Mouse (Mus musculus) layer of hippocampus, postnatal 25 days (tissue): ENCODE data around the gene Prcd. TPM values are rescaled to one million over a fixed set of nuclear protein-coding genes. Genes with fewer than 3 reads are reported as not detected.
"Not testable (repeated sequence)": the region's sequence is repeated elsewhere in the genome, so short reads cannot be mapped to it uniquely, and the experiment has no call there.

Experiments
- DNase-seq, 2 experiments: peaks; one replicate each; pipeline ENCODE4 v3.0.0; 2022; ENCODE audit warnings: mixed read lengths in 2 of 2, low spot score in 1 of 2; ENCODE audit errors: extremely low spot score in 1 of 2
- total RNA-seq, 2 experiments: library from RNA; stranded (reverse); gene quantifications; 2 replicates each; pipeline ENCODE4 v1.2.3; 2021

The Prcd gene
- total RNA-seq, 2 experiments from 2014 or later = 6.4 to 7.0 TPM

DNA sequence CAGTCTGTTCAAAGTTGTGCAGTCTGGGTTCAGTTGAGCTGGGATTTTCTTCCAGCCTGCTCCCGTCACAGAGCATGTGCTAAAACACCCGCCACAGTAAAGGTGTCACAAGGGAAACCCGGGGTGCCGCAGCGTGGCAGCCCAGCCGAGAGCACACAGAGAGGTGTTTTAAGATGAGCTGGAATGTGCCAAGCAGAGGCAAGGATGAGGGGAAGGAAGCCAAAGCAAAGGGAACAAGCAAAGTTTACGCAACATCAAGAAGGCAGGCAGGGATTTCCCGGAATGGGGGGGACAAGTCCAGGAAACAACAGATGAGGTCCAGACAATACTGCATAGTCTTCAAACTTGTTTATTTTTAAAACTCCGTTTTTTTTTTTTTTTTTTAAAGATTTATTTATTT, 13.2 kb downstream of the Prcd start:
- DNase-seq = no peak

DNA sequence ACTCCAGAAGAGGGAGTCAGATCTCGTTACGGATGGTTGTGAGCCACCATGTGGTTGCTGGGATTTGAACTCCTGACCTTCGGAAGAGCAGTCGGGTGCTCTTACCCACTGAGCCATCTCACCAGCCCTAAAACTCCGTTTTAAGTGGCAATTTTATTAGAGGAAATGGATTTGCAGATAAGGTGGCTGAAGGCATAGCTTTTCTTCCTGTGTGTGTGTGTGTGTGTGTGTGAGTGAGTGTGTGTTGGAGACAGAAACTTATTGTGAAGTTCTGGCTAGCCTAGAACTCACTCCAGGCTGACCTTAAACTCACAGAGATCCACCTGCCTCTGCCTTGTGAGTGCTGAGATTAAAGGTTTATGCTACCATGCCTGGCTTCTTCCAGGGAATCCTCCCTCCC, 13.7 kb downstream of the Prcd start:
- DNase-seq = not testable (repeated sequence)

DNA sequence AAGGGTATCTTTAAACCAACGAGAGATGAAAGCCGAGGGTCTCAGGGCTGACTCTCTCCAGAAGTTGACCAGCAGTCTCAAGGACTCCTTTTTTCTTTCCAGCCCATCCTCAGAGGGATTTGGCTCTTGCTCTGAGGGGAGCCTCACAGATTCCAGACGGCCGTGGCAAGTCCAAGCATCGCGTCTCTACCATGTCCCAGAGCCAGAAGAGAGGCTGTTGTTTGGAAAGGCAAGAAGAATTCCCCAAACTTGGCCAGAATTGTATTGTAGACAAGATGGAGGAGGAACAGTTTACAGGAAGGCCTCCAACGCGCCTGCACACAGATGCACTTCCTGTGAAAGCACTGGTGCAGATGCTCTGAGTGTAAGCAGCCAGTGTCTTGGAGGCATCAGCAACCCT, 14.6 kb downstream of the Prcd start:
- DNase-seq = no peak

DNA sequence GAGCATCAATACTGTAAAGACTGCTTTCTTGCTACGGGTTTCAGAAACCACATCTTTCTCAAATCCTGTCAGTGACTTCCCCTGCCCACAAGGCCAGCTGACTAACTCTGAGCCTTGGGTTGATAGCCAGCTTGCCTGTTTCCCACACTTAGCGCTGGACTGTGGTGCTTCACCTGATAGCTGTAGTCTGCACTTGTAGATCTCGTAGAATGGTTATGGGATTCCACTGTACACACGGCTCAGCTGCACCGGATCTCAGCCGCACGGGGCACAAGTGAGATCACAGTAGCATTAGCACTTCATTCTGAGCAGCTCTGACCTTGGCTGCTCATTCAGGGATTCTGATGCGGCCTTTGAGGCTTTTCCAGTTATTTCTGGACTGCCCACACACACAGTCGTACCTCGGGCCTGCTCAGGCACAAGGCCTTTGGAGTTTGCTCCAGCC, 15.1 kb downstream of the Prcd start:
- no peak for DNase-seq

DNA sequence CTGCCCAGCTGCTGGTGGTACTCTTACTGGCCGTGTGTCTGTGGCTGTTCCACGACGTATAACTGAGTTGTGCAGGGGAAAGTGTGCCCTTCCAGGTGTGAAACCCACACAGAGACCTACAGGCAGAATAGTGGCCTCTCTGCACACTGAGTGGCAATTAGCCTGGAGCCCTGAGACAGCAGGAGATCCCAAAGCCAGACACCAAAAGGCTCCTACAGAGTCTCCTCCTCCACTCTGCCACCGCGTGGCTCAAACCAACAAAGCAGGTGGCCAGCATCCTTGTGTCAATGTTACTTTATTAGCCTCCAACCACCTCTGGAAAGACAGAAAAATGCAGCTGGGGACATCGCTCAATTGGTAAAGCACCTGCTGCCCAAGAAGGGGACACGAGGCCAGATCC, 15.5 kb downstream of the Prcd start:
- DNase-seq = no peak

DNA sequence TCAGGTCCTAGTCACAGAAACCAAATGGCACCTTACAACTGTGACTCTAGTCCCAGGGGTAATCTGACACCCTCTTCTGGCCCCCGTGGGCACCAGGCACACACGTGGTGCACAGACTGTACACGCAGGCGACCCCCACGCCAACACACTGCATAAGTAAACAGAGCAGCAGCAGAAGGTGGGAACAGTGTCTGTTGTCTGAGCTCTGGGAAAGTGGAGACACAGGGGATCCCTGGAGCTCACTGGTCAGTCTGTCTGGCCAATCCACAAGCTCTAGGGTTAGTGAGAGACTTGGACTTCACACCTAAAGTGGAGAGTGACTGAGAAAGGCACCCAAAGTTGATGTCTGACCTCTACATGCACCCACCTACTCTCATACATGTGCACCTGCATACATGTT, 16.0 kb downstream of the Prcd start:
- DNase-seq = no peak

DNA sequence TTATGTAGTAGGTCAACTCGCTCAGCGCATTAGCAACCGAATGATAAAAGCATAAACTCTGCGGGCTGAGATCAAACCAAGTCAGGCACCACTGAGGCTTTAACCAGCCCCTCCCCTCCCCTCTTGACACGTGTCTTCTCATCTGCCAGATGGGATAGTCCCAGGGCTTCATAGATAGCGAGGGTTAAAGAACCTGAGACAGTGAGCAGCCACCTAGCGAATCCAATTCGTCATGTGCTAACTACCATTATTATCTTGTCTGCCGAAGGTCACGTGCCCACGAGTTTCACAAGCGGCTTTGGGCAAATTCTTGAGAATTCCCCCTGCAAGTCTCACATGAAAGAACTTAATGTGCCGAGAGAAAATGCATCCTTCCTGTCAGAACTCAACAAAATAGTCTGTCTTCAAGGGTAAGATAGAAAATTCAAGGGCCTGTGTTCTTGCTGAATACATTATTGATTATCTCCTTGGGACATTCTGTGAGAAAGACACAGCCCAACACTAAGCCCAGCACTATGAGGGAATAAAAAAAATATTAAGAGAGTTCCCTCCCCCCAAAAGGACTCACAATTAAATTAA, 16.5 kb downstream of the Prcd start:
- DNase-seq = no peak

DNA sequence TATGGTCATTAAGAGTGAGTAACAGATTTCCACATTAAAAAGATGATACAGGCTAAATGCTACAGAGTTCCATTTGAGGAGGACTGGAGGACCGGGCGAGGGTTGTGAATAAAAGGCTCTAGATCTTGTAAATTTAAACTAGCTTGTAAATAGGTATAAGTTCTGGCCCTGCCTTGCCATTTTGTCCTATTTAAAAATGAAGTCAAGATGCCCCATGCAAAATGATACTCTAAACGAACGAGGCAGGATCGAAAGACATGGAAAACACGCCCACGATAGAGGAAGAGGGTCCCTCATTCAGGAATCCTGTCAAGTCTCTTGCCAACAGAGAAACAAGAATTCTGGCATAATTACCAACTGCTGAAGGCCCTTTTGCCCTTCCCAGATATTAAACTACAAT, 17.1 kb downstream of the Prcd start:
- no peak for DNase-seq

DNA sequence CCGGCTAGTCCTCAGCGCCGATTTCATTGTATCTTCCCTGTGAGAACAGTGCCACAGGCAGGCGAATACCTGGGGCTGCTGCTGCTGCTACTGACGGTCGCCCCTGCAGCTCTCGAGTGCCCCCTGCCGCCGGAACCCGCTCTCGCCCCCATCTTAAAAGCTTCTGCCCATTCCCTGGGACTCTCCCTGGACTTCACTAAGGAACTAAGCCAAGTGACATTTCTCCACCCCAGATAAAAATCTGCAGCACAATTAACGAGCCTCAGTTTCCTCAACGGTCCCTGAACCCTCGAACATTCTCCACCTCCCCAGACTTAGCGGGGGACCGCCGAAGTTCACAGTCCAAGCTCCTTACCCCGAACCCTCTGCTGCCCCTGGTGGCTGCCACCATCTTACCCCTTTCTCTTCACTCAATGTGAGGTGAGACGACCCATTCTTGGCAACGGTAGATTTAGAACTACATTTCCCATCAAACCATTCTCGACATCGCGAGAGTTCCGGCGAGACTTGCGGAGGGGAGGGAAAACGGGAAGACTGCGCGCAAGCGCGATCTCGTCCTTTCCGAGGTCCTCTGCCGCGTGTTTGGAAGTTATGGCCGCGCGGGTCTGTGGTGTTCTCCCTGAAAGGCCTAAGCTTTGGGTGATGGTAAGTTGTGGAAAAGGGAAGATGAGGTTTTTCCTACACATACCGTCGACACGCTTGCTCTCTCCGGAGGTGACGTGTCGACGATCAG, 17.9 kb downstream of the Prcd start:
- DNase-seq = peak; percentile 92 to 99

DNA sequence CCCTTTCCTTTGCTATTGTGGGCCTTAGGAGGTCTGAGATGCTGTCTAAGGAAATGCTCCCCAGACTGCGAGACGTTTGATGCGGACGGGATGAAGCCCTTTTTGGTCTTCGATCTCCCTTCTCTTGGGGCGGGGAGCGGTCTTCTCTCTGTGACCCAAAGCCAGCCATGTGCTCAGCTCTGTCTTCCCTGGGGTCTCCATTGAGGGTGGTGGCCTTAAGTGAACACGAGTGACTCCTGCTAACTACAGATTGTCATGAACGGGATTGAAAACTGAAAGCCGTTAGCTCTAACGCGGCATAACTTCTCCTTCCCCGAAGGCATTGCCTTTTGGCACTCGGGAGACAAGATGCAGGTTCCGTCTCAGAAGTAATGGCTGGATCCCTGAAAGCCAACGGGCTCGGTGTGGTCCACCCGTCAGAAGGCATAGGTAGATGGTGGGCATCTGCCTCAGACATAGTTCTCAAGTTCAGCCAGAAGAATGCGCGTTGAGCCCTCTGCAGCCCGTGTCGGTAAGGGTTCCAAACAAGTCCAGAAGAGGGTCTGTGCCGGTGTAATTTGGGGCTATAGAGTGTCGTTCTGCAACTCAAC, 18.6 kb downstream of the Prcd start:
- DNase-seq = no peak

DNA sequence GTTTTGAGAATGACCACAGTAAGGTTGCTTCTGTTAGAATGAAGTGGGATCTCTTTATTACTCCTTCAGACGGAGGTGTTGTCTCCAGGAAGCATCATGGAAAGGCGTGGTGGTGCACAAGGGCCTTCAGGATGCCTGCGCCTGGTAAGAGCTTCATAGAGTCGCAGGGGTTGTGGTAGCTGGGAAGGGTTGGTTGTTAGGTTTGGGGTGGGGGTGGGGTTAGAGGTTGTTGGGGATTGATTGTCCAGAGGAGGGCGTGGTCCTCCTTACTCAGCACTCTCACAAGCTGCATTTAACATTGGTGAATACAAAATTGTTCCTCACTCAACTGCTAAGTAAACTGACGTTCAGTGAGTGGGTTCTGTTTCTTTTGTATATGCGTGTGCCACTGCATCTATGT, 19.3 kb downstream of the Prcd start:
- no peak for DNase-seq

DNA sequence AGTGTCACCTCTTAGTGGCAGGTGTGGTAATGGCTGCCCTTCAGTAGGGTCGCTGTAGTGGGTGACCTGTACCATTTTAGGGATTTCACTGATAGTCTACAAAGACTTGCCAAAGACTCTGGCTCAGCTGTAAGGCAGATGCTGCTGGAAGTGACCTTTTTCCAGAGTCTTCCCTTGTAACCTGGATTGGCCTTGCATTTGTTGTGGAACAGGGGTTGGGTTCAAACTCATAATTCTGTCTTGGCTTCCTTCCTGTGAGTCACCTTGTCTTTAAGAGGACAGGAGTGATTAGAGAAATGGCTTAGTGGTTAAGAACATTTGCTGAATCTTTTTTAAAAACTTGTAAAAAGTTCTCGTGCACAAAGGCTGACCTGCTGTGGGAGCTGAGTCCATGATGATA, 20.1 kb downstream of the Prcd start:
- no peak for DNase-seq

DNA sequence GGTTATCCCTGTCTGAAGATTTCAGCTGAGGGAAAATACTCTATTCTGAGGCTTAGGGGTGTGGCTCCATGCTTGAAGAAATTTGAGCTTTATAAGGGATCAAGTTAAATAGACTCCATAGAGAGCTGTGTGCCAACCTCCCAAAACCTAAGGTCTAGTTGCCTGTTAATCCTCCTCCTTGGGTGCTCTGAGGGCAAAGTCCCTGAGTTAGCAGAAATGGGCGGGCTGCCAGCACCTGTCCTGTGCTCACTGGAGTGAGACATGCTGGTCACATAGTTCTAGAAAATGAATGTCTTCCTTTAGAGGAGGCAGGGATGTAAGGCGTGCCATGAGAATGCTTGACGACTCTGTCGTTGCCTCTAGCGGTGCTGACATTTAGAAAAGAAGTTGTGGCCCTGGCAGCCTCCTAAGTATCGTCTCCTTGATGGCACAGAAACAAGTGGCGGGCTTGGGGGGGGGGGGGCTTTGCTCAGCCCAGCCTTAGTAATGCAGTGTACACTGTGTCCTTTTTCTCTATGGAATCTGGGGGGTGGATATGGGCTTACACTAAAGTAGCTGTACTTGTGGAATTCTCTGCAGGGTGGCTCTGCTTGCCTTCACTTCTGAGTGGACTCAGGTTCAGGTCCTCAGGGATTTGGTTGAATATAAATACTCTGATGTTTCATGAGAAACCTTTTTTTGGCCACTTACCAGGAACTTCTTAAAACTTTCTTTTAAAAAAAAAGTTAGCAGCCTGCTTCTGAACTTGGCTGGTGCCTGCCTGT, 21.5 kb downstream of the Prcd start:
- no peak for DNase-seq

DNA sequence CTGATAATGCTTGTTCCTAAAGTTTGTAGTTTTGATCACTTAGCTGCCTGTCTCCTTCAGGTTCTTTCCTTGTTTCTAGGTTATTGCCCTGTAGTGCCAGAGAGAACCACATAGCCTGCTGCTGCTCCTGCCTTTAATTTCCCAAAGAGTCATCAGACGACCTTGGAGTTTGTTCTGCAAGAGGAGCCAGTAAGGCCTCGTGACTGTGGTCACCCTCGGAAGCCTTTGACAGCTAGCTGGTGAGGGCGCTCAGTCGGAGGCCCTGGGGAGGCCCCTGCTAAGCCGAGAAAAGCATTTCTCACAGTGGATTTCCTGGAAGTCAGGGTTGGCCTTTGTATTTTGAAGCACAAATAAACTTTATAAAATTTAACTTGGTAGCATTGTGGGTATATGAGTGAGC, 22.1 kb downstream of the Prcd start:
- not testable (repeated sequence) for DNase-seq

DNA sequence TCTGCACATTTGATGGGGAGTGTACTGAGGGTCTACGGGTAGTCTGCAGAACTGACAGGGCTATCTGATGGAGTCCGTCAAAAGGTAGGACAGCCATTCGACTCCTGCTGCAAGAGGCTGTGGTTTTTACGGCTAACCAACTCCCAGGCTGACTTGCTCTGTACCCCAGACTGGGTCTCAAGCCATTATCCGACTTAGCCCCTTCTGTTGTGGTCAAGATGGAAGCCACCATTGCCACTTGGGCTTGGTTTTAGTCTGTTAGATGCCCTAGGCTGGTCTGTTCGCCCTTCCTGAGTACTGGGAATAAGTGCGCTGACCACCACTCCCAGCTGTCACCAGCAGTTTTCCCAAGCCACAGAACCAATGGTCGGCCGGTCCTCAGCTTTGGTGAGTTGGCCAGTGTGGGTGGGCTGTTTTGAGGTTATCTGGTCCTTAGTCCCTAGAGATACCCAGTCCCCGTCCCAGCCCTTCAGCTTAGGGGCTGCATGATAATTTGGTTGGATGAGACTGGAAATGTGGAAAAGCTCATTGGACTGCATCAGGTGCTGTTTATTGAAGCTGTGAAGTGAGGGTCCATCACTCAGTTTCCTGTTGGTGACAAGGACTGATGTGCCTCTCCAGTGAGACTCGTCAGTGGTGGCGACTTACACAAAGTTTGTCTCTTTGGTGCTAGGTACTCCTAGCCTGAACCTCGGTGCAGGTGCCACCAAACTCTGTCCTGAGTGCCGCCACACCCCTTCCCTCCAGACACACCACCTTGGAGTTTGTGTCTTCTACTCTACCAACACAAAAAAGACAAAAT, 23.0 kb downstream of the Prcd start:
- DNase-seq = no peak

DNA sequence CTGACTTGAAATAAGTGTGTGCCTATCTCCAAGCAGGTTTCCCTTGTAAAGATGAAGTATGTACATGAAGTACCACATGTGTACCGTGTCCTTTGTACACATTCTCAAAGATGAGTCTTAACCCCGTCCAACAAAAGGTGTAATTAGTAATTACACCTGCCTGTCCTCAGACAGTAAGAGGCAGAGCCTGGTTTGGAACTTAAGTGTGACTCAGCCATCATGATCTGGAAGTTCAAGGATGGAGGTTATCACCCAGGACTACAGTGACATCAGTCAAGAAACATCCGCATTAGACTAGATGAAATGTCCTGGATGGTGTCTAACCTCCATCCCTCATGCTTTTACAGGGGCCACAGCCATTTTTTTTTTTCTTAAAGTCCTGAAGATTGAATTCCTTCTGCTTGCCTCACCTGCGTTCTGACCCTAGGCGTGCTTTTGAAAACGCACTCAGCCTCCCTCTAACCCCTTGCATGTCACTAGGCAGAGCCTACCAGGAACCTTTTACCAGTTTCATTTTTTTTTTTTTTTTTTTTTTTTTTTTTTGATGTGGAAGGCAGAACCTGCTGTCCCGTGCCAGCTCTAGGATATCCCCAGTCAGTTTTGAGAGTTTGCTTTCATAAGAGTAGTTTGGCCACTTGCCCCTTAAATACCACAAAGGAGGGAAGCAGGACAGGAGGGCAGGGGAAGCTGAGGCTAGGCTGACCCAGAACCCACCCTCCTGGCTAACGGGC, 24.5 kb downstream of the Prcd start:
- no peak for DNase-seq

DNA sequence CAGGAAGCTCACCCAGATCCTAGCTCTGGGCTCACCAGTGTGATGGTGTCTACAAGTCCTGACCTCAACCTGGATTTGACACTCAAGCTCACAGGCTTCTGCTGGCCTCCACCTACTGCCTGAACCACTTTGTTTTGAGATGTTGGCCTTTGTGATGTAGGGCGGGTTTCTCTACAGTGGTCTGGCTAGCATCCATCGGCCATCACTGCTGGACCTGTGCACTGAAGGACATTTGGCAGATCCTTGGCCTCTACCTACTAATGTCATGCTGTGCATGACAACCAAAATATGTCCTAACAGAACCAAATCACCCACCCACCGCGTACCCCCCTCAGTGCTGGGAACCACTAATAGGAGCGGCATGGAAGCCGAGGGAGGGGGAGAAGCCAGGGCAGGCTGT, 25.8 kb downstream of the Prcd start:
- DNase-seq = no peak

DNA sequence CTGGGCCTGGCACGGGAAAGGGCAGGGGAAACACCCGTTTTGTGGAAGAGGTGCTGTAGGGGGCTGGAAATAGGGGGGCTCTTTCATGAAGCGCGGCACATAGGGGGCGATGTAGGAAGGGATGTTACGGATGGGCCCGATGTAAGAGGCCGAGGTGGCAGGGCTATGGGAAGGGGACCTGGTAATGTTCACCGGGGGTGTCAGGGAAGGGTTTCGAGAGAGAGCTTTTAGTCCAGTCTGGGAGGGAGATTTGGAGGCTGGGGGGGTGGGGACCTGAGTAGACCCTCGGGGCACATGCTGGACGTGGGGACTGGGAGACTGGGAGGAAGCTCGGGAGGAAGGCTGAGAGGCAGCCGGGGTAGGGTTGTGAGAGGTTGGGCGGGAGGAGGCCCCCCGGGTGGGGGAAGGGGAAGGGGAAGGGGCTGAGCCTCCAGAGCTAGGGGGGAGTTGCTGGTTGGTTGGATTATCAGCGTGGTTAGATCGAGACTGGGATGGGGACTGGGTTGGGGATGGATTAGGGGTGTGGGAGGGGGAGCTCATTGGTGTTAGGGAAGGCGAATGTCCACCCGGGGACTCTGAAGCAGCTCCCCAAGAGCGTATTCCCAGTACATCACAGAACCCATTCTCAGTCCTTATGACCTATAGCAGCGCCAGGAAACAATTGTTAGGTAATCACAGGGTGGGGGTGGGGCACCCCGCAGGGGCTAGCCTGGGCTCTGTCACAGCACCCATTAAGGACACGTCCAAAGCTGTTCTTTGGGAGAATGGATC, 27.2 kb downstream of the Prcd start:
- DNase-seq = no peak

DNA sequence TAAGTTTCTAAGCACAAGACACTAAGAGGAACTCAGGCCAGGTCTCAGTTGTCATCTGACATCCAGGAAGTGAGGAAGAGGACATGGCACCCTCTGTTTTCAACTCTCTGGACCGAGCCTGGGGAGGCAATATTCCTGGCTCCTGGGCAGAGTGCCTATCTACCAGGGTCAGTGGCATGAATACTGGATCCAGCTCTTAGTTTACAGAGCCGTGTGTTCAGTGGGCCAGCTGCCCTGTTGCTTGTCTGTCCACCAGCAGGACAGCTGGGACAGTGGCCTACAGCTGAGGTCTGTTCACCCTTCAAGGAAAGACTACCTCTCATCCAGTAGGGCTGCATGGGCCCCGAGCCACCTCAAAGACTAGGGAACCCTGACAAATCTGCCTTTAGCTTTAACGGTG, 27.8 kb downstream of the Prcd start:
- DNase-seq = no peak
